Mouse (Mus musculus): Measurements from ENCODE around the gene Mrpl41. TPM values are rescaled to one million over a fixed set of nuclear protein-coding genes. Genes with fewer than 3 reads are reported as not detected.

The Mrpl41 gene
- total RNA-seq (2012; rRNA removed) (84.8 and 102 TPM in 2 replicates), polyA plus RNA-seq (2012; ENCODE audit: insufficient read depth in 1 of 2, insufficient read length in 2 of 2, low read depth in 1 of 2, low replicate concordance in 2 of 2, missing spikeins in 1 of 2) (100 to 1,000 TPM in 1 of 2 experiments, not detected in 1; 103 TPM)

DNA sequence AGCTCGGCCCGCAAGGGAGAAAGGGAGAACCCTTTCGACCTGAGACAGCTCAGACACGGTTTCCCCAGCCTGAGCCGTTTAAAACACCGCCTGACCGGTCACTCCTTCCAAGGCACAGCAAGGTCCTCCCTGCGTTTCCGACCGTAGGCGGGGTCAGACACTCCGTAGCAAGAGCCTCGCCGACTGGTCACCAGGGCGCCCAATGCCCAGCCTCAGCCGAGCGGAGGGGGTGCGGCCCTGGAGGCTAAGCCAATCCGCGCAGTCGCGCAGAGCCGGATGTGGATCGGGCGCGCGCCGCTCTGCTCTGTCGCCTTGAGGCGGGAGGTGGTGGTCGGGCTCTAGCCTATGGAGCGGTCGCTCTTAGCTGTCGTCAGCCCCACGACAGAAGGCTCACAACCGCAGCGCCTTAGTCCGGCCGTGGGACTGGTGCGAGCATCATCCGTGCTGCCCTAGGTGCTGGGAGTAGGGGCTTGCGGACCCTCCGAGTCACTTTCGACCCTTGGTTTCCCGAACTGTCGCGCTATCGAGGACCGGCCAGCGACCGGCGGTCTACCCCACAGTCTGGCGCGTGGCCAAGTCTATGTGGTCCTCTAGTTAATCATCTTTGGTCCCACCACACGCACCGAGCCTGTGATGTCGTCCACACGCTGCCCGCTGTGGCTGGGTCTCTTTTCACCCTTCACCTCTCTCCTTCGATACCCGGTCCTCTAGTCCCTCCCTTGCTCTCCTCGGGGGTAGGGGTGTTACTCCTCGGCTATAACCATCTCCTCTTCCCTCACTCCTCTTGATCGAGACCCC is at the start of gene Mrpl41:
Gene Mrpl41 (minus strand): TSS at position 193 of the 798 bp plus-strand sequence.
- Histone ChIP-seq H3K27me3 (ENCODE audit: control insufficient read depth in 1 of 2, insufficient read depth in 2 of 2, low read length in 2 of 2) (no peaks in the 10 kb centered on the region), H3K4me1 (ENCODE audit: control insufficient read depth in 1 of 2, insufficient read depth in 2 of 2, low read length in 2 of 2) (peaks cover under 1 to 28% of the 10 kb centered on the region in 2 experiments; a peak in 3 of 4 replicates), H3K9ac (ENCODE audit: control insufficient read depth, low read depth, low read length, poor library complexity, severe bottlenecking) (peak within 1 kb of the TSS; percentile 73), H3K79me2 (ENCODE audit: control insufficient read depth, insufficient read depth, low read length, poor library complexity) (peaks cover 16% of the 10 kb centered on the region), H3K36me3 (ENCODE audit: control insufficient read depth in 1 of 2, insufficient read depth in 2 of 2, low read length in 2 of 2) (peaks cover 4 to 30% of the 10 kb centered on the region in 2 experiments; a peak in 3 of 4 replicates), H3K4me3 (ENCODE audit: control insufficient read depth in 1 of 2, insufficient read depth in 1 of 2, low read depth in 2 of 2, low read length in 2 of 2) (peak within 1 kb of the TSS; percentile 71 to 93), H3K9me3 (replicated peaks; ENCODE audit: insufficient read depth, low read length) (no peaks in the 10 kb centered on the region), H3K27ac (ENCODE audit: control insufficient read depth, low read depth, low read length) (peak within 1 kb of the TSS; percentile 88)
- DNase-seq (ENCODE audit: low read depth, low spot score) = peak; percentile 98
- no peak for TF ChIP-seq GATA1 (IDR thresholded peaks at IDR 0.05; ENCODE audit: low read depth, low read length)
- TF ChIP-seq POLR2AphosphoS2 (IDR thresholded peaks at IDR 0.05; ENCODE audit: low read length) = peak; percentile 80; the same call in 1 of the 2 replicates
- peak; percentile 90 for TF ChIP-seq SIN3A (IDR thresholded peaks at IDR 0.05; ENCODE audit: low read length)
- peak; percentile 95 for TF ChIP-seq NELFE (IDR thresholded peaks at IDR 0.05; ENCODE audit: low read depth, low read length)
- no peak for TF ChIP-seq CTCF (IDR thresholded peaks at IDR 0.05 in 2 of 3, conservative IDR thresholded peaks at IDR 0.05 in 1 of 3; ENCODE audit: control insufficient read depth in 1 of 3, insufficient read depth in 1 of 3, low read depth in 2 of 3, low read length in 3 of 3, poor library complexity in 1 of 3, severe bottlenecking in 1 of 3)
- TF ChIP-seq MAZ (IDR thresholded peaks at IDR 0.05; ENCODE audit: low read depth, low read length) = peak; percentile 72; the same call in 1 of the 2 replicates
- TF ChIP-seq ELF1 (IDR thresholded peaks at IDR 0.05; ENCODE audit: low read depth, low read length) = peak; percentile 81
- no peak for TF ChIP-seq BHLHE40 (IDR thresholded peaks at IDR 0.05; ENCODE audit: borderline replicate concordance, low read depth, low read length)
- no peak for TF ChIP-seq JUND (IDR thresholded peaks at IDR 0.05; ENCODE audit: low read depth, low read length)
- peak; percentile 70; the same call in 1 of the 2 replicates for TF ChIP-seq ZMIZ1 (IDR thresholded peaks at IDR 0.05; ENCODE audit: low read depth, low read length)
- TF ChIP-seq SMC3 (IDR thresholded peaks at IDR 0.05; ENCODE audit: low read depth, low read length) = no peak
- peak; percentile 86 for TF ChIP-seq MXI1 (IDR thresholded peaks at IDR 0.05; ENCODE audit: low read depth, low read length)
- TF ChIP-seq GABPA (IDR thresholded peaks at IDR 0.05; ENCODE audit: low read depth, low read length) = no peak
- no peak for TF ChIP-seq MEF2A (IDR thresholded peaks at IDR 0.05; ENCODE audit: extremely low read depth, insufficient replicate concordance, low read depth, low read length, poor library complexity, severe bottlenecking)
- no peak for TF ChIP-seq UBTF (IDR thresholded peaks at IDR 0.05; ENCODE audit: borderline replicate concordance, insufficient read depth, low read depth, low read length)
- TF ChIP-seq NRF1 (IDR thresholded peaks at IDR 0.05; ENCODE audit: insufficient read depth, low read depth, low read length, poor library complexity, severe bottlenecking) = peak; percentile 64
- TF ChIP-seq E2F4 (IDR thresholded peaks at IDR 0.05; ENCODE audit: borderline replicate concordance, low read depth, low read length) = peak; percentile 77; the same call in 1 of the 2 replicates
- no peak; the same call in 1 of the 2 replicates for TF ChIP-seq KAT2A (conservative IDR thresholded peaks at IDR 0.05; ENCODE audit: low read depth, low read length)
- TF ChIP-seq EP300 (IDR thresholded peaks at IDR 0.05; ENCODE audit: low read depth in 1 of 2, low read length in 2 of 2) = no peak
- TF ChIP-seq RCOR1 (IDR thresholded peaks at IDR 0.05; ENCODE audit: low read depth, low read length) = no peak
- TF ChIP-seq USF2 (IDR thresholded peaks at IDR 0.05; ENCODE audit: borderline replicate concordance in 1 of 2, insufficient read depth in 1 of 2, low read depth in 1 of 2, low read length in 2 of 2) = no peak
- peak; percentile 85 for TF ChIP-seq HCFC1 (IDR thresholded peaks at IDR 0.05; ENCODE audit: low read depth, low read length)
- no peak for TF ChIP-seq MAFK (IDR thresholded peaks at IDR 0.05; ENCODE audit: borderline replicate concordance, low read depth, low read length)
- TF ChIP-seq POLR2AphosphoS5 (IDR thresholded peaks at IDR 0.05; ENCODE audit: borderline replicate concordance, low read depth, low read length) = no peak
- peak; percentile 45; the same call in 1 of the 2 replicates for TF ChIP-seq ETS1 (IDR thresholded peaks at IDR 0.05; ENCODE audit: low read depth, low read length)
- no peak for TF ChIP-seq TAL1 (IDR thresholded peaks at IDR 0.05; ENCODE audit: low read length)
- TF ChIP-seq ZKSCAN1 (IDR thresholded peaks at IDR 0.05; ENCODE audit: low read depth, low read length) = no peak
- peak; percentile 66 for TF ChIP-seq MAX (IDR thresholded peaks at IDR 0.05; ENCODE audit: low read length)
- TF ChIP-seq POLR2A (IDR thresholded peaks at IDR 0.05; ENCODE audit: control insufficient read depth in 1 of 2, insufficient read depth in 1 of 2, low read depth in 1 of 2, low read length in 2 of 2, poor library complexity in 1 of 2) = peak; percentile 91 to 97
- TF ChIP-seq ZNF384 (IDR thresholded peaks at IDR 0.05; ENCODE audit: low read depth, low read length) = no peak
- TF ChIP-seq USF1 (IDR thresholded peaks at IDR 0.05; ENCODE audit: low read depth, low read length) = 0 out of 2 replicates have a peak, but pooled peaks have one; percentile 11
- TF ChIP-seq MYC (IDR thresholded peaks at IDR 0.05; ENCODE audit: low read depth, low read length) = peak; percentile 49; the same call in 1 of the 2 replicates
- TF ChIP-seq RAD21 (IDR thresholded peaks at IDR 0.05; ENCODE audit: low read depth, low read length) = no peak
- TF ChIP-seq ZC3H11A (IDR thresholded peaks at IDR 0.05; ENCODE audit: low read depth, low read length) = no peak
